Mouse (Mus musculus) neutrophil, adult 5-6 weeks (primary cell): Measurements from ENCODE around the gene Kifap3. TPM values are rescaled to one million over a fixed set of nuclear protein-coding genes. Genes with fewer than 3 reads are reported as not detected.
A peak's percentile ranks its signal among the peaks of the same experiment; 100 is the strongest.
"Not testable (repeated sequence)": the region's sequence is repeated elsewhere in the genome, so short reads cannot be mapped to it uniquely, and the experiment has no call there.

Experiments
- ATAC-seq: fragments of 151-379, 151-347 bp; 2 replicates; pipeline ENCODE4 v1.8.0; 2017; ENCODE audit warnings: mild to moderate bottlenecking, moderate TSS enrichment; ENCODE audit not compliant: insufficient number of reproducible peaks, poor library complexity, low FRiP score, severe bottlenecking; ENCODE audit errors: extremely low read depth
- total RNA-seq: library from RNA; stranded (forward); fragments of 200-1000 nt; gene quantifications from 2 replicates; pipeline ENCODE4 v1.2.3, GENCODE M21; 2017

The Kifap3 gene
- 1.4 and 2.1 TPM in 2 replicates for total RNA-seq

- peak; percentile 99 for ATAC-seq
Observed at GRCm38 (mm10) chr1:163779336-163780115, at the start of gene Kifap3. Kifap3 (plus strand) TSS chr1:163779583.

GRCm38 (mm10) chr1:163731166-163731565, 48.2 kb upstream of the Kifap3 start:
- ATAC-seq: not testable (repeated sequence)

GRCm38 (mm10) chr1:163736441-163737238, 42.7 kb upstream of the Kifap3 start:
- no peak for ATAC-seq

- ATAC-seq: no peak
Observed at GRCm38 (mm10) chr1:163737239-163737533, 42.2 kb upstream of the Kifap3 start.

GRCm38 (mm10) chr1:163751360-163751992, 27.9 kb upstream of the Kifap3 start:
- ATAC-seq: no peak

- no peak for ATAC-seq
Observed at GRCm38 (mm10) chr1:163757462-163758207, 21.7 kb upstream of the Kifap3 start.

GRCm38 (mm10) chr1:163783577-163783976, 4.2 kb downstream of the Kifap3 start:
- not testable (repeated sequence) for ATAC-seq

- ATAC-seq: no peak
Observed at GRCm38 (mm10) chr1:163821365-163821764, 42.0 kb downstream of the Kifap3 start.

- no peak for ATAC-seq
Observed at GRCm38 (mm10) chr1:163829482-163829881, 50.1 kb downstream of the Kifap3 start.

- no peak for ATAC-seq
Observed at GRCm38 (mm10) chr1:163834066-163834465, 54.7 kb downstream of the Kifap3 start.

- ATAC-seq: no peak
Observed at GRCm38 (mm10) chr1:163835062-163835461, 55.7 kb downstream of the Kifap3 start.

GRCm38 (mm10) chr1:163838482-163838881, 59.1 kb downstream of the Kifap3 start:
- ATAC-seq: not testable (repeated sequence)

GRCm38 (mm10) chr1:163840555-163840954, 61.2 kb downstream of the Kifap3 start:
- no peak for ATAC-seq

GRCm38 (mm10) chr1:163842238-163842637, 62.9 kb downstream of the Kifap3 start:
- no peak for ATAC-seq

GRCm38 (mm10) chr1:163843899-163844298, 64.5 kb downstream of the Kifap3 start:
- no peak for ATAC-seq

- ATAC-seq: no peak
Observed at GRCm38 (mm10) chr1:163852884-163853560, 73.6 kb downstream of the Kifap3 start.

- no peak for ATAC-seq
Observed at GRCm38 (mm10) chr1:163858420-163858819, 79.0 kb downstream of the Kifap3 start.

- ATAC-seq: no peak
Observed at GRCm38 (mm10) chr1:163861538-163861937, 82.2 kb downstream of the Kifap3 start.

GRCm38 (mm10) chr1:163873158-163873557, 93.8 kb downstream of the Kifap3 start:
- no peak for ATAC-seq
